Mouse (Mus musculus): ENCODE measurements around the gene Zmynd12. TPM values are rescaled to one million over a fixed set of nuclear protein-coding genes. Genes with fewer than 3 reads are reported as not detected.

Zmynd12 gene
- polyA plus RNA-seq (2015; fragmentation: Illumina TruSeq; extraction: RNeasy Lipid Tissue Mini Kit (QIAGEN cat#74804); ENCODE audit: low read depth, low replicate concordance), result 1.3 TPM

GRCm38 (mm10) chr4:119422294-119422964, at the start of gene Zmynd12, which contains the start of gene Ppcs:
Gene Zmynd12, plus strand, starts transcription at chr4:119422814.
Gene Ppcs, minus strand, starts transcription at chr4:119422420.

GRCm38 (mm10) chr4:119415072-119415753, 7.4 kb upstream of the Zmynd12 start, which contains the start of gene Ccdc30:
Gene Ccdc30, minus strand, starts transcription at chr4:119415521.

GRCm38 (mm10) chr4:119492291-119492932, 69.8 kb downstream of the Zmynd12 start, which contains the start of gene Rimkla:
Gene Rimkla, minus strand, starts transcription at chr4:119492628.

Other genes starting within 250 kb of the Zmynd12 start
- gene Zfp691, start 248.6 kb upstream of the Zmynd12 start, polyA plus RNA-seq (2015; fragmentation: Illumina TruSeq; extraction: RNeasy Lipid Tissue Mini Kit (QIAGEN cat#74804); ENCODE audit: low read depth, low replicate concordance), result 8.4 TPM
- gene Ermap, start 232.8 kb upstream of the Zmynd12 start, polyA plus RNA-seq (2015; fragmentation: Illumina TruSeq; extraction: RNeasy Lipid Tissue Mini Kit (QIAGEN cat#74804); ENCODE audit: low read depth, low replicate concordance), result 0.31 TPM
- 32.5 TPM for gene Svbp, start 227.5 kb upstream of the Zmynd12 start, polyA plus RNA-seq (2015; fragmentation: Illumina TruSeq; extraction: RNeasy Lipid Tissue Mini Kit (QIAGEN cat#74804); ENCODE audit: low read depth, low replicate concordance)
- 0.79 TPM for gene Tmem269, start 204.6 kb upstream of the Zmynd12 start, polyA plus RNA-seq (2015; fragmentation: Illumina TruSeq; extraction: RNeasy Lipid Tissue Mini Kit (QIAGEN cat#74804); ENCODE audit: low read depth, low replicate concordance)
- 16.0 TPM for gene AU022252, start 190.1 kb upstream of the Zmynd12 start, polyA plus RNA-seq (2015; fragmentation: Illumina TruSeq; extraction: RNeasy Lipid Tissue Mini Kit (QIAGEN cat#74804); ENCODE audit: low read depth, low replicate concordance)
- 7.4 TPM for gene P3h1, start 189.9 kb upstream of the Zmynd12 start, polyA plus RNA-seq (2015; fragmentation: Illumina TruSeq; extraction: RNeasy Lipid Tissue Mini Kit (QIAGEN cat#74804); ENCODE audit: low read depth, low replicate concordance)
- 0.82 TPM for gene Cldn19, start 167.4 kb upstream of the Zmynd12 start, polyA plus RNA-seq (2015; fragmentation: Illumina TruSeq; extraction: RNeasy Lipid Tissue Mini Kit (QIAGEN cat#74804); ENCODE audit: low read depth, low replicate concordance)
- 226 TPM for gene Ybx1, start 128.2 kb upstream of the Zmynd12 start, polyA plus RNA-seq (2015; fragmentation: Illumina TruSeq; extraction: RNeasy Lipid Tissue Mini Kit (QIAGEN cat#74804); ENCODE audit: low read depth, low replicate concordance)
- 37.2 TPM for gene Ppih, start 102.3 kb upstream of the Zmynd12 start, polyA plus RNA-seq (2015; fragmentation: Illumina TruSeq; extraction: RNeasy Lipid Tissue Mini Kit (QIAGEN cat#74804); ENCODE audit: low read depth, low replicate concordance)
- 14.5 TPM for gene Ccdc30, start 7.3 kb upstream of the Zmynd12 start, polyA plus RNA-seq (2015; fragmentation: Illumina TruSeq; extraction: RNeasy Lipid Tissue Mini Kit (QIAGEN cat#74804); ENCODE audit: low read depth, low replicate concordance)
- gene Ppcs, start 394 bp upstream of the Zmynd12 start, polyA plus RNA-seq (2015; fragmentation: Illumina TruSeq; extraction: RNeasy Lipid Tissue Mini Kit (QIAGEN cat#74804); ENCODE audit: low read depth, low replicate concordance), result 13.5 TPM
- gene Rimkla, start 69.8 kb downstream of the Zmynd12 start, polyA plus RNA-seq (2015; fragmentation: Illumina TruSeq; extraction: RNeasy Lipid Tissue Mini Kit (QIAGEN cat#74804); ENCODE audit: low read depth, low replicate concordance), result 13.1 TPM
- 35.2 TPM for gene Foxj3, start 114.2 kb downstream of the Zmynd12 start, polyA plus RNA-seq (2015; fragmentation: Illumina TruSeq; extraction: RNeasy Lipid Tissue Mini Kit (QIAGEN cat#74804); ENCODE audit: low read depth, low replicate concordance)
- gene Frg2f1, start 116.7 kb downstream of the Zmynd12 start, polyA plus RNA-seq (2015; fragmentation: Illumina TruSeq; extraction: RNeasy Lipid Tissue Mini Kit (QIAGEN cat#74804); ENCODE audit: low read depth, low replicate concordance), result 16.1 TPM
- not detected for gene Guca2a, start 214.9 kb downstream of the Zmynd12 start, polyA plus RNA-seq (2015; fragmentation: Illumina TruSeq; extraction: RNeasy Lipid Tissue Mini Kit (QIAGEN cat#74804); ENCODE audit: low read depth, low replicate concordance)
- gene Guca2b, start 236.1 kb downstream of the Zmynd12 start, polyA plus RNA-seq (2015; fragmentation: Illumina TruSeq; extraction: RNeasy Lipid Tissue Mini Kit (QIAGEN cat#74804); ENCODE audit: low read depth, low replicate concordance), result not detected